Mouse (Mus musculus): ENCODE measurements around the gene Stard13. TPM values are rescaled to one million over a fixed set of nuclear protein-coding genes. Genes with fewer than 3 reads are reported as not detected.

Gene Stard13
- polyA plus RNA-seq, 1 experiment, result 1.9 TPM

DNA sequence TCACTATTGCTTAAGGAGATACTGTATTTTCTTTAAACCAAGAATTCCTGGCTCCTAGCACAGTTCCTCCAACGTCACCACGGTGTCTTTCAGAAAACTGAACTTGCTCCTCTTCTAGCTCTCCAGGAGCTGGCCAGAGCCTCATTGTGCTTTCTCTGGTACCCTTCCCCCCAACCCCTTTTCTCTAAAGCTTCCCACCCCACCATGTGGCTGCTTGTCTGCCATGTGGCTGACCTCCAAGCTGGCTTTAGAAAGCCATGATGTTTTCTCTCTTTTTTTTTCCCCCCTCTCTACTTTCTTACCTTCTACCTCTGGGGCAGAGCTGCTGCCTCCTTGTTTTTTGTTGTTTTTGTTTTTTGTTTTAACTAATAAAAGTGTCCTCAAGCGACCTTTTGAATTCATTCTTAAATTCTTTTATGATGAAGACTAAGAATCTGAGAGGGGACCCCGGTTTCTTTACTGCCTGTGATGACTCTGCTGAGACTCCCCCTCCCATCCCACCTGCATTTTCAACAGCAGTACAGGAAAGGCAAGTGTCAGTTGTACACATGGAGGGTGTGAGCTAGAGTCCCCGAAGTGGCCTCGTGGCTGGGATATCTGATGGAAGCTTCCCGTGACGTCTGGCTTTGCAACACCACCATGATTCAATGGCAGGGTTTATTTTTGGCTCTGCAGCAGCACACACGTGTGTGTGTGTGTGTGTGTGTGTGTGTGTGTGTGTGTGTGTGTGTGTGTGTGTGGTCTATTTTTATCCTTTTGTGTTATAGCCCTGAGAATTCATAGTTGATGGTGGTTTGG is 198.7 kb downstream of the Stard13 start:
- no peaks in the 10 kb centered on the region for H3K27me3 ChIP-seq (ENCODE audit: control insufficient read depth, insufficient read depth, low read length)
- WGBS, result 76% methylated on average over 9 of the region's 9 CpGs

DNA sequence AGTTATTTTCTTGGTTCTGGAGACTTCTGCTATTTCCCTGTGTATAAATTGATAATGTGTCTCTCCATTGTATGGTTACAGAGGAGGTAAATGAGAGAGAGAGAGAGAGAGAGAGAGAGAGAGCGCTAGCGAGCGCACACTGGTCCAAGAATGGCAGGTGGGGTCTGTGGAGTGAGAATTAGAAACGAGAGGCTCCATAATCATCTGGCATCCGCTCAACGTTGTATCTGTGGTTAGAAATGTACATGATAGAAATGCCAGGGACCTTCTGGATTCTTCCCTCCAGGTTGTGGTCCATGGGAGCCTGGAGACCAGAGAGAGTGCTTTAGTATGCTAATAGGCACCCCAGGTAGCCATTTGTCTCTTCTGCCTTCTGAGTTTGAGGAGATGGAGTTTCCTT is 204.7 kb downstream of the Stard13 start:
- H3K27ac ChIP-seq (ENCODE audit: control insufficient read depth, insufficient read depth, low read length), result no peak overlapping the region
- TF ChIP-seq POLR2A (IDR thresholded peaks at IDR 0.05; ENCODE audit: control insufficient read depth, extremely low read depth, insufficient read depth, low read length, poor library complexity) (no peak), CTCF (IDR thresholded peaks at IDR 0.05; ENCODE audit: borderline replicate concordance, control insufficient read depth, extremely low read depth, insufficient read depth, low read length, poor library complexity) (no peak)
- DNase-seq, result no peak
- H3K27me3 ChIP-seq (ENCODE audit: control insufficient read depth, insufficient read depth, low read length), result no peaks in the 10 kb centered on the region
- 84% methylated on average over 6 of the region's 6 CpGs for WGBS
- no peaks in the 10 kb centered on the region for H3K4me1 ChIP-seq (replicated peaks; ENCODE audit: control insufficient read depth, insufficient read depth, low read length)
- H3K4me3 ChIP-seq (ENCODE audit: control insufficient read depth, insufficient read depth, low read length), result no peak overlapping the region
- no peaks in the 10 kb centered on the region for H3K36me3 ChIP-seq (ENCODE audit: control insufficient read depth, insufficient read depth, low read length)

More for the DNA sequence above, 198.7 kb downstream of the Stard13 start:
- H3K36me3 ChIP-seq (ENCODE audit: control insufficient read depth, insufficient read depth, low read length), result no peaks in the 10 kb centered on the region
- no peak overlapping the region for H3K27ac ChIP-seq (ENCODE audit: control insufficient read depth, insufficient read depth, low read length)
- H3K4me3 ChIP-seq (ENCODE audit: control insufficient read depth, insufficient read depth, low read length), result no peak overlapping the region
- no peaks in the 10 kb centered on the region for H3K4me1 ChIP-seq (replicated peaks; ENCODE audit: control insufficient read depth, insufficient read depth, low read length)
- no peak for TF ChIP-seq POLR2A (IDR thresholded peaks at IDR 0.05; ENCODE audit: control insufficient read depth, extremely low read depth, insufficient read depth, low read length, poor library complexity)
- TF ChIP-seq CTCF (IDR thresholded peaks at IDR 0.05; ENCODE audit: borderline replicate concordance, control insufficient read depth, extremely low read depth, insufficient read depth, low read length, poor library complexity), result no peak
- DNase-seq, result no peak

DNA sequence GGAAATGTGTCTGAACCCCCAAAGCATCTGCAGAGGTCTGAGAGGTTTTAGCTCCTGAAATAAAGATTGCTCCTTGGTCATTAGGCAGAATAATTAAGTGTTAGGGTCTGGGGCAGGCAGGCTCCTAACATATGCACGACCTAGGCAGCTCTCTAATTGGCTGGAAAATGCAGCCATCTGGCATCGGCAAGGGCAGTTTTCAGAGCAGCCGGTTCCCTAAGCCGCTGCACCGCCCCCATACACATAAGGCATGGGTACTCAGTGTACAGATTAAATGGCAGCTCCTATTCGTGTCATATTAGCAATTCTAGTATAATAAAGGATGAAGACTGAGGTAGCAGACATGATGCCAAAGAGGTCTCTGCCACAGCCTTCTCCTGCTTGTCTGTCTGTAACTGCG is 206.5 kb downstream of the Stard13 start:
- 87% methylated on average over 7 of the region's 7 CpGs for WGBS
- no peak for TF ChIP-seq CTCF (IDR thresholded peaks at IDR 0.05; ENCODE audit: borderline replicate concordance, control insufficient read depth, extremely low read depth, insufficient read depth, low read length, poor library complexity)
- no peak for TF ChIP-seq POLR2A (IDR thresholded peaks at IDR 0.05; ENCODE audit: control insufficient read depth, extremely low read depth, insufficient read depth, low read length, poor library complexity)
- H3K36me3 ChIP-seq (ENCODE audit: control insufficient read depth, insufficient read depth, low read length), result no peaks in the 10 kb centered on the region

DNA sequence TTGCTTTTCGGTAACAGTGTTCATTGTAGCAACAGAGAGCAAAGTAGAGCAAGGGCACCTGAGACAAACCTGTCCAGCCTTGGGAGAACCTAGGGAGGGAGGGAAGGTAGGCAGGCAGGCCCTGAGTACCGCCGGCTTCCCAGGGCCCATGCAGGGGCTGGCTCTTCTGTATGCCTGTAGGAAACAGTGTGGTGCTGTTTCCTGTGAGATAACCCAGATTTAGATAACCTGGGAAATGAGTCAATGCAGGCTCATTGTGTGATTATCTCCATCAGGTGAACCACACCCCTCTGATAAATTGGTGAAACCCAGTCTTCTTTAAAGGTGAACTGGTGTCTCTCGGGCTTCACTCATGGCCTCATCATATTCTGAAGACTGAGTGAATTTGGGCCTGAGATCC is 207.6 kb downstream of the Stard13 start:
- Histone ChIP-seq H3K4me3 (ENCODE audit: control insufficient read depth, insufficient read depth, low read length) (no peak overlapping the region), H3K36me3 (ENCODE audit: control insufficient read depth, insufficient read depth, low read length) (no peaks in the 10 kb centered on the region), H3K27me3 (ENCODE audit: control insufficient read depth, insufficient read depth, low read length) (no peaks in the 10 kb centered on the region), H3K4me1 (replicated peaks; ENCODE audit: control insufficient read depth, insufficient read depth, low read length) (no peaks in the 10 kb centered on the region), H3K27ac (ENCODE audit: control insufficient read depth, insufficient read depth, low read length) (no peak overlapping the region)
- no peak for DNase-seq
- 84% methylated on average over 4 of the region's 4 CpGs for WGBS
- no peak for TF ChIP-seq CTCF (IDR thresholded peaks at IDR 0.05; ENCODE audit: borderline replicate concordance, control insufficient read depth, extremely low read depth, insufficient read depth, low read length, poor library complexity)
- no peak for TF ChIP-seq POLR2A (IDR thresholded peaks at IDR 0.05; ENCODE audit: control insufficient read depth, extremely low read depth, insufficient read depth, low read length, poor library complexity)

More for the DNA sequence above, 206.5 kb downstream of the Stard13 start:
- Histone ChIP-seq H3K4me1 (replicated peaks; ENCODE audit: control insufficient read depth, insufficient read depth, low read length) (no peaks in the 10 kb centered on the region), H3K27ac (ENCODE audit: control insufficient read depth, insufficient read depth, low read length) (no peak overlapping the region), H3K27me3 (ENCODE audit: control insufficient read depth, insufficient read depth, low read length) (no peaks in the 10 kb centered on the region), H3K4me3 (ENCODE audit: control insufficient read depth, insufficient read depth, low read length) (no peak overlapping the region)
- DNase-seq, result no peak

DNA sequence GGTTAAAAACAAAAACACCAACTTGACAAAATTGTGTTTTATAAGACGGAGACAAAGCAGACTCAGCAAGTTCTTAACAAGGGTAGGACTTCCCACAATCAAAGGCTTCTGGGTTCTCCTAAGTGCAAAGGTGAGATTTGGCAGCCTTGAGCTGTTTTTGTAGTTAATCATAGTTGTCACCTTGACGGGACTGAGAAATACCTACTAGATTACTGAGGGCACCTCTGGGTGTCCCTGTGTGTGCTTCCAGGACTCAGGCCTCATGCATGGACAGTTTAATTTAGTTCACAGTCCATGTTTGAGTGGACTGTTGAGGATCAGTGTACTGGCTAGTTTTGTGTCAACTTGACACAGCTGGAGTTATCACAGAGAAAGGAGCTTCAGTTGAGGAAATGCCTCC is 209.2 kb downstream of the Stard13 start:
- Histone ChIP-seq H3K4me3 (ENCODE audit: control insufficient read depth, insufficient read depth, low read length) (no peak overlapping the region), H3K4me1 (replicated peaks; ENCODE audit: control insufficient read depth, insufficient read depth, low read length) (no peaks in the 10 kb centered on the region), H3K27ac (ENCODE audit: control insufficient read depth, insufficient read depth, low read length) (no peak overlapping the region), H3K27me3 (ENCODE audit: control insufficient read depth, insufficient read depth, low read length) (no peaks in the 10 kb centered on the region), H3K36me3 (ENCODE audit: control insufficient read depth, insufficient read depth, low read length) (no peaks in the 10 kb centered on the region)
- WGBS, result 90% methylated on average over 2 of the region's 2 CpGs
- TF ChIP-seq POLR2A (IDR thresholded peaks at IDR 0.05; ENCODE audit: control insufficient read depth, extremely low read depth, insufficient read depth, low read length, poor library complexity) (no peak), CTCF (IDR thresholded peaks at IDR 0.05; ENCODE audit: borderline replicate concordance, control insufficient read depth, extremely low read depth, insufficient read depth, low read length, poor library complexity) (no peak)
- DNase-seq, result no peak

DNA sequence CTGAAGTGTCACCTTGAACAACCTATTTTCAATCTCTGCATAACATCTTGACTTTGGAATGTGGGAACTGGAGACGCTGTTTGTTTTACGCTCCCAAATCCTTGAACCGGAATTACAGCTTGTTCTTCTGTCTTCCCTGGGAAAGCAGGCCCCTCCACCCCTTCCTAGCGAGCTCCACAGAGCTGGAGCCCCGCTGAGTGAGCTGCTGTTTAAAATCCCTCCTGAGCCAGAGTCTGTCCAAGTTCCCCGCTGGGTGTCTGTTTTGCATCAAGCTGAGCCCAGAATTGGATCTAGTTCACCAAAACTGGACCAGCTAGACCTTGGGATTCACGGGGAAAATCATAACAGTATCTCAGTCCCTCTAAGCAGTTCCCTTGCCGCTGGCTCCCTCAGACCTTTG is 210.2 kb downstream of the Stard13 start:
- no peak for DNase-seq
- no peak for TF ChIP-seq CTCF (IDR thresholded peaks at IDR 0.05; ENCODE audit: borderline replicate concordance, control insufficient read depth, extremely low read depth, insufficient read depth, low read length, poor library complexity)
- no peak for TF ChIP-seq POLR2A (IDR thresholded peaks at IDR 0.05; ENCODE audit: control insufficient read depth, extremely low read depth, insufficient read depth, low read length, poor library complexity)
- Histone ChIP-seq H3K27me3 (ENCODE audit: control insufficient read depth, insufficient read depth, low read length) (no peaks in the 10 kb centered on the region), H3K4me3 (ENCODE audit: control insufficient read depth, insufficient read depth, low read length) (no peak overlapping the region), H3K4me1 (replicated peaks; ENCODE audit: control insufficient read depth, insufficient read depth, low read length) (no peaks in the 10 kb centered on the region), H3K36me3 (ENCODE audit: control insufficient read depth, insufficient read depth, low read length) (no peaks in the 10 kb centered on the region), H3K27ac (ENCODE audit: control insufficient read depth, insufficient read depth, low read length) (no peak overlapping the region)
- WGBS, result 89% methylated on average over 8 of the region's 8 CpGs

All from thymus, adult 2 months (tissue).